Mouse (Mus musculus) left cerebral cortex, adult 18-20 months (tissue): Measurements from ENCODE around the gene Ormdl1. TPM values are rescaled to one million over a fixed set of nuclear protein-coding genes. Genes with fewer than 3 reads are reported as not detected.

Source experiments
- total RNA-seq, 2 experiments: library from RNA; stranded (reverse); gene quantifications; 2 replicates each; pipeline ENCODE4 v1.2.3; 2021

Gene Ormdl1
- total RNA-seq, 2 experiments from 2014 or later = 8.3 to 9.9 TPM

Other genes with a start within 250 kb of the Ormdl1 start
- under 1 TPM; 0.26 to 0.40 TPM for gene Mstn, start 235.5 kb upstream of the Ormdl1 start, total RNA-seq
- not detected for gene 1700019A02Rik, start 109.5 kb upstream of the Ormdl1 start, total RNA-seq
- 10 to 100 TPM; 33.2 to 39.9 TPM for gene Pms1, start 77 bp upstream of the Ormdl1 start, total RNA-seq
- 1 to 10 TPM; 1.5 to 2.0 TPM for gene Gm28778, start within 50 bp of the Ormdl1 start, total RNA-seq
- 10 to 100 TPM; 17.8 to 22.7 TPM for gene Osgepl1, start 16.5 kb downstream of the Ormdl1 start, total RNA-seq
- gene Asdurf, start 55.5 kb downstream of the Ormdl1 start, total RNA-seq = not detected
- gene Gm28551, start 55.6 kb downstream of the Ormdl1 start, total RNA-seq = not detected
- gene Asnsd1, start 55.7 kb downstream of the Ormdl1 start, total RNA-seq = 10 to 100 TPM; 23.9 to 24.9 TPM